Mouse (Mus musculus) MEL (cell line): ENCODE measurements around the gene Flcn.

Experiments used
- CHD1 ChIP-seq: IDR thresholded peaks from 2 replicates; pipeline ENCODE4 v1.6.1; 2012; ENCODE audit warnings: low read depth, mild to moderate bottlenecking, inconsistent platforms, low read length, improper control_type of control experiment
- CTCF ChIP-seq, 3 experiments: IDR thresholded peaks in 2 of 3; conservative IDR thresholded peaks in 1 of 3; 2 replicates each; pipeline ENCODE4 v1.5.1; 2011 to 2012; ENCODE audit warnings: low read length in 3 of 3, low read depth in 2 of 3, mild to moderate bottlenecking in 2 of 3, improper control_type of control experiment in 1 of 3, inconsistent platforms in 1 of 3, mixed read lengths in 1 of 3, moderate library complexity in 1 of 3; ENCODE audit not compliant: control insufficient read depth in 1 of 3, insufficient read depth in 1 of 3, poor library complexity in 1 of 3, severe bottlenecking in 1 of 3
- EP300 ChIP-seq, 2 experiments: IDR thresholded peaks; 2 replicates each; pipeline ENCODE4 v1.6.1; 2011; ENCODE audit warnings: improper control_type of control experiment in 2 of 2, low read length in 2 of 2, low read depth in 1 of 2, mild to moderate bottlenecking in 1 of 2
- ETS1 ChIP-seq: IDR thresholded peaks from 2 replicates; pipeline ENCODE4 v1.6.1; 2012; ENCODE audit warnings: low read depth, mild to moderate bottlenecking, inconsistent platforms, low read length, improper control_type of control experiment, moderate library complexity
- MAZ ChIP-seq: IDR thresholded peaks from 2 replicates; pipeline ENCODE4 v1.6.1; 2012; ENCODE audit warnings: low read depth, mild to moderate bottlenecking, inconsistent platforms, low read length, improper control_type of control experiment
- NRF1 ChIP-seq: IDR thresholded peaks from 2 replicates; pipeline ENCODE4 v1.6.1; 2014; ENCODE audit warnings: low read depth, mild to moderate bottlenecking, inconsistent platforms, low read length, improper control_type of control experiment, moderate library complexity; ENCODE audit not compliant: poor library complexity, insufficient read depth, severe bottlenecking
- POLR2A ChIP-seq, 2 experiments: IDR thresholded peaks; 2 replicates each; pipeline ENCODE4 v1.6.1; 2011 to 2012; ENCODE audit warnings: low read length in 2 of 2, mild to moderate bottlenecking in 2 of 2, control low read depth in 1 of 2, improper control_type of control experiment in 1 of 2, low read depth in 1 of 2, moderate library complexity in 1 of 2; ENCODE audit not compliant: control insufficient read depth in 1 of 2, insufficient read depth in 1 of 2, poor library complexity in 1 of 2
- RCOR1 ChIP-seq: IDR thresholded peaks from 2 replicates; pipeline ENCODE4 v1.6.1; 2012; ENCODE audit warnings: low read depth, mild to moderate bottlenecking, inconsistent platforms, low read length, improper control_type of control experiment
- USF1 ChIP-seq: IDR thresholded peaks from 2 replicates; pipeline ENCODE4 v1.6.1; 2014; ENCODE audit warnings: low read depth, mild to moderate bottlenecking, inconsistent platforms, low read length, improper control_type of control experiment, moderate library complexity
- ZNF384 ChIP-seq: IDR thresholded peaks from 2 replicates; pipeline ENCODE4 v1.6.1; 2012; ENCODE audit warnings: low read depth, mild to moderate bottlenecking, inconsistent platforms, low read length, improper control_type of control experiment

- no peak for TF ChIP-seq MAZ
- no peak for TF ChIP-seq CHD1
- TF ChIP-seq ETS1 = peak; percentile 25; the same call in 1 of the 2 replicates
- TF ChIP-seq POLR2A (IDR thresholded peaks at IDR 0.05; ENCODE audit: control insufficient read depth in 1 of 2, insufficient read depth in 1 of 2, low read depth in 1 of 2, low read length in 2 of 2, poor library complexity in 1 of 2) = no peak
- TF ChIP-seq EP300 (IDR thresholded peaks at IDR 0.05; ENCODE audit: low read depth in 1 of 2, low read length in 2 of 2) = peak; percentile 79 to 82
- TF ChIP-seq USF1 = no peak
- no peak for TF ChIP-seq ZNF384
- no peak for TF ChIP-seq NRF1
- no peak for TF ChIP-seq CTCF (IDR thresholded peaks at IDR 0.05 in 2 of 3, conservative IDR thresholded peaks at IDR 0.05 in 1 of 3; ENCODE audit: control insufficient read depth in 1 of 3, insufficient read depth in 1 of 3, low read depth in 2 of 3, low read length in 3 of 3, poor library complexity in 1 of 3, severe bottlenecking in 1 of 3)
- TF ChIP-seq RCOR1 = no peak
Observed at GRCm38 (mm10) chr11:59745851-59746250, 64.0 kb downstream of the Flcn start.
